Mouse (Mus musculus): ENCODE results near the gene Tm9sf4. TPM values are rescaled to one million over a fixed set of nuclear protein-coding genes. Genes with fewer than 3 reads are reported as not detected.
A peak's percentile ranks its signal among the peaks of the same experiment; 100 is the strongest.

Tm9sf4 gene
- polyA plus RNA-seq, 1 experiment = 32.9 TPM

DNA sequence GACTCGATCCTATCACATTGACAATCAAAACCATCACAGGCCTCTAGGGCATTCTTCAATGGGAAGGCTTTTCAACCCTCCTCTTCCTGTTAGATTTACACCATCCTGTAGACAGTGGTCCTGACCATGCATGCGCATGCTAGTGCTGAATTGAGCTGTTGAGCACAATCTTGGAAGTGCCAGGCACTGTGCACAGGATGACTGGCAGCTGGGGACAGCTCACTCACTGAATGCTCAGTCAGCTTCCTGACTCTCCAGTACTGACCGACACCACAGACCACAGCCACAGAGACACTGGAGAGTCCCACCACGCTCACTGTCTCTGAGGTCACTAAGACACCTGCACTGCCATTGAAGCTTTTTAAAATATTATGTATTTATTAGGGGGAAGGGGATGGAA is 54.3 kb downstream of the Tm9sf4 start:
- DNase-seq (ENCODE audit: low spot score) = no peak

DNA sequence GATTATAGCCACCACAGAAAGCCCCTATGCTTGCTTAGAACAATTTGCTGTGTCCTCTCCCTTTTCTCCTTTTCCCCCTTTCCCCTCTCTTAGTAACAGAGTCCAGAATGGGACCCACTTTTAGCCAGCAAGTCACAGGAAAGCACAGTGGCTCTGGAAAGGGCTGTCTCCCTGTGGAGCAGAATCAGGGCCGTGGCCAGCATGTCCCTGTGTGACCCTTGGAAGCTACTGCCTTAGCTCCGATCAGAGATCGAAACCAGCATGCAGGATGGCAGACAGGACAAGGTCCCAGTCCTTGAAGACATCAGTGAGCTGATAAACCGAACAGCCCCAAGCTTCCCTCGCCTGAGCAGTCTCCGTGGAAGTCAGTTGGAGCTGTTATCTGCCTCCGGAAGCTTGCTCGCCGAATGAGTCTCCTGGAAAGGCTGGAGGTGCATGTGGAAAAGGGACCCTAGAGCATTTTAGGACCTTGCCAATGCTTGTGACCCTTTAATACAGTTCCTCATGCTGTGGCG is 56.8 kb downstream of the Tm9sf4 start:
- DNase-seq (ENCODE audit: low spot score) = no peak

DNA sequence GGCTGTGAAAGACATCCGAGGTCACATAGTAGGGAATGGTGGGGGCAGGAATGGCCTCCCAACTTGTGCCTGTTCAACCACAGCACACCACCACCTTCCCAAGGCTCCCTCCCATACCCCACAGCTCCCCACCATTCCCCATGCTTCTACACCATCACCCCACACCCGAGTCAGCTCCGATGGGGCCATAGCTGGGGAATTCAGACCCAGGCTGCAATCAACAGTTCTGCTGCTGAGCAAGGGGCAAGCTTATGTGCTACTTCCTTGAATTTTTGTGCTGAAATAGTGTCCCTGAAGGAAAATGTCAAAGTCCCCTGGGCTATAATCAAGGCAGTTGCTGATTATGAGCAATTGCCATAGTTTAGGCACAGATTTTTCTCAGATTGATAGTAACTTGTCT is 57.4 kb downstream of the Tm9sf4 start:
- no peak for DNase-seq (ENCODE audit: low spot score)

DNA sequence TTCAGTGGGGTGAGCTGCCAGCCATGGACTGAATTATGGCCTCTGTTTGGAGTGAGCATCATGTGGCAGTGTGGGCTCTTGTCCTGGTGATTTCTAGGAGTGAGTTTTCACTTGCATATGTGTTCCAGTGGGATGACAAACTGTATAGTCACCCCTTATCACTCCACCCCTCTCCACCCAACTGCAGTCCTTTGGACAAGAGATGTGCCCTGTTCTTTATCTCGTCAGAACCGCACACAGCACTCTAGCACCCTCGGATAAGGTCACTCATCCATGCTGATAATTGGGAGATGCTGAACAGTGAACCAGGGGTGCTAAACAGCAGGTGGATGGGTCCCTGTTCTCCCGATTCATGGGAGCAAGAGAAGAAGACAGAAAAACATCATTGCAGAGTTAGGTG is 60.5 kb downstream of the Tm9sf4 start:
- no peak for DNase-seq (ENCODE audit: low spot score)

DNA sequence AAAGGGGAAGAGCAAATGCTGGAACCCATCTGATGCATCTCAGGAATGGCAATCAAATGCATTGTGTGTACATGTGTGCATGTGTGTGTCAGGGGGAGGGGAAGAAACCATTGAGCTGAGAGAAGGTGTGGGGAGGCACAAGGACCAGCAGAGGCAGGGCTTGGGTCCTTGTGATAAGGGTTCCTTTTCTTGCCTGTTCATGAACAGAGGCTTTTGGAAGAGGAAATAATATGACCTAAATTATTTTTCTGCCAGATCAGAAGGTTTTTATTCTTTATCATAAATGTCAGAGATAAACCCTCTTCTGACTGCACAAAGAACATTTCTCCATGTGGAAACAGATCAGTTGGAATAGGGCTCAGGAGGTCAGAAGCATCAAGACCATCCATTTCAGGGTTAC is 61.0 kb downstream of the Tm9sf4 start:
- DNase-seq (ENCODE audit: low spot score) = no peak

DNA sequence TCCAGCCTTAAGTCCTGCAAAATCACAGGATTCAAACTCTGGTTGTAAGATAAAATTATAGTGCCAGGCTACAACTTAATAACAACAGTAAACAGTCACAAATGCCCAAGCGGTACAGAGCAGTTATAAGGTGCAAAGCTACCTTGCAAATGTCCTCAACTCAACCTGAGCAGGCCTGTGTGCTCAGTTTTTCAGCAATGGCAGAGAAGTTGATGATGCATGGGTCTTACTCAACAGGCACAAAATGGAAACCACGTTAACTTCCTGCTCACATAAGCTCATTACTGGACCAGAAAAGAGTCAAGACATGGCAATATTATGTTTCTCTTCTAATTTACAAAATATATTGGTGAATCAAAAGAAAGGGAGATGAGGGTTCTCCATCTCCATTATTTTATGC is 61.5 kb downstream of the Tm9sf4 start:
- no peak for DNase-seq (ENCODE audit: low spot score)

DNA sequence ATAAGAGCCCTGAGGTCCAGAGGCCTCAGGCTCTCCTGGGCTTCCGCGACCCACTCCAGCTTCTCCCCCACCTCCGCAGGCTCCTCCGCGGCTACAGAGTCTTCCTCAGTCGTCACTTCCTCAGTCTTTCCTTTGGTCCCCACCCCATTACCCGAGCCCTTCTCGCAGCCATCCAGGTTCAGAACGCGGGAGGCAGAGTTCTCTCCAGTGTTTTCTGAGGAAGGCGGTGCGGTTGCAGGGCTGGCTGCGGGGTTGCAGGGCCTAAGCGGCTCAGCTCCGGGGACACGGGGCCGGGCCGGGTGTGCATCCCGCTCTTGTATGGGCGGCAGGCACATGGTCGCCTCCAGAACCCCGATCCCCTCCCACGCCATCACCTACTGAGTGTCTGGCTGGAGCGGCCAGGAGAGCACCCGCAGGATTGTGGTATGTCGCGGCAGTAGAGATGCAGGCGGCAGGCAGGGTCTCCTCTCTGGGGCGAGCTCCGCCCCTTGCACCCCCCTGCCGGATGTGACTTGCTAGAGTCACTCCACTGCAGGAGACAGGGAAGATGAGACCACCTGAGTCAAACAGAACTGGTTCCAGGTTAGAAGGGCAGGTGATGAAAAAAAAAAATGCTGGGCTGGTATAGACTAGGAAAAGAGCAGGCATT is 64.0 kb downstream of the Tm9sf4 start, which contains the start of gene Tspyl3:
Gene Tspyl3, minus strand, starts transcription at position 496 of the 649 bp plus-strand sequence.
- no peak for DNase-seq (ENCODE audit: low spot score)

DNA sequence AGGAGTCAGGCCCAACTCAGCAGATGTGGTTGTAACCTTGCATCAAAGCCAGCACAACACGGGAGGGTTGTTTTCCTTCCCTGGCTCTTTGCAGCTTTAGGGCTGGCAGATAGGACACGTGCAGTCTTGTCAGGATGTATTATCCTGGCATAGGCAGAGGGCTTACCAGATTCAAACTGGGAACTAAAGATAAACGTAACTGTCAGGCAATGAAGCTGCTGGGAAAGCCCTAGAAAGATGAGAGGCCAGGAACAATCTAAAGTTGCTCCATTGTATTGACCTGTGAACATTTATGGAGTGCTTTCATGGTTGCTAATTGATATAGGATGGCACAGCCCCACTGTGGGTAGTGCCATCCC is 64.5 kb downstream of the Tm9sf4 start:
- no peak for DNase-seq (ENCODE audit: low spot score)

DNA sequence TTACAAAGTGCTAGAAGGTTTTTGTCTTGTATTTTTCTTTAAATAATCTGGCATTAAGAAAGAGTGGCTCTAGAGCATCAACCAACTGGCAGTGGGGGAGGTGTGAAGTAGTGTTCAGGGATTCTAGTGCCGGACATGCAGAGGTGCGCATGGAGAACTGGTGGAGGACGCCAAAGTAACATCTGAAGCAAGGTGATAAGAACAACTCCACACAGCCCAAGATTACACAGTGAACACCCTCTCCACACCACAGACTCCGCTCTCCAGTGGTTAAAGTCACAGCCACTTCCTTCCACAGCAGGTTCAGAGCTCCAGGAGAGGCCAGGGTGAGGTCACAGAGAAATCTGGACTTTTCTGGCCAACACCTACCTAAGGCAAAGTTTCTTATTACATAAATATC is 66.9 kb downstream of the Tm9sf4 start:
- DNase-seq (ENCODE audit: low spot score) = no peak

DNA sequence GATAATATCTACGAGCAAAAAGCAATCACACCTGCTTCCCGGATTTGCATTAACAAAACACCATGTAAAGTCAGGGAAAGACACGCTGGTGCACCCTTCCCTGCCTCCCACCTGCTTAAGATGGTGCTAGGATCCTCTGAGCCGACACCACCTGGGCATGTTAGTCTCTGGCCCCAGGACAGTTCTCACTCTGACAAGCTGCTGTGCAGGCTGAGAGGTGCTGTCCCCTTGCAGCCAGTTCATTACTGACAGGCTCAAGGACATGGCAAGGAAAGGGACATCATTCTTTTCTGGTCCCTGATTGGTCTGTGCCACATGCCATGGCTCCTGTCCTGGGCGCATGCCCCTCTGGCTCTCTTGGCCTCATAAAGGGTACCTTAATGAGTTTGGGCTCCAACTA is 67.4 kb downstream of the Tm9sf4 start:
- no peak for DNase-seq (ENCODE audit: low spot score)

DNA sequence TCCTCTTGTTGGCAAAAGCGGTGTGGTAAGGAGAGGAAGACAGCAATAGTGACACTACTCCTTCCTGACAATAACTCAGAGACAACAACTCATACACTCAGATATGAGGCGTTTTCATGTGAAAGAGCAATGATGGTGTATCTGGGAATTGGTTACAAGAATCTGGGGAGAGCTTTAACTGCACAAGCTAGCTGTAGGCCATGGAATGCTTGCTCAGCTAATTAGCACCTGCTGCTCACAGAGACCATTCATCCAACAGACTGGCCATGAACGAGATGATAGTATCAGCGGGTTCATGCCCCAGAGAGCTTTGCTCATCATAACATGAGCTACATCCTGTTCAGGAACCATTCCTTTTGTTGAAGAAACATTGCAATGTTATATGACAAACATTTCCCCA is 76.1 kb downstream of the Tm9sf4 start:
- no peak for DNase-seq (ENCODE audit: low spot score)

DNA sequence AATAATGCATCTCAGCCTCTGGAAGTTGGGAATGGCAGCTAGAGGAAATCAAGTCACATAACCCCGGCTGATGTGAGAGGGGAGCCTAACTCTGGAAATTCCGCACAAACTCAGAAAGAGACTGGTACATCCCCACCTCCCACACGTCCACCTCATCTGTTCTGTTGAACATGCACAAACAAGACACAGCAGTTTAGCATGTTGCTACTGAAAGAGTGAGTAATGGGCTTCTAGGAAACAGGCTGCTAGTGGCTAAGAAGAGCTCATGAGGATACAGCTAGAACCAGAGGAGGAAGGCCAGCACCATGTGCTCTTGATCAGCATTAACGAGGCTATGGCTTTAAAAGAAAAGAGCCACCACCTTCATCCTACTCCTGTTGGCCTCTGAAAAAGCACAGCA is 76.8 kb downstream of the Tm9sf4 start:
- DNase-seq (ENCODE audit: low spot score) = no peak

DNA sequence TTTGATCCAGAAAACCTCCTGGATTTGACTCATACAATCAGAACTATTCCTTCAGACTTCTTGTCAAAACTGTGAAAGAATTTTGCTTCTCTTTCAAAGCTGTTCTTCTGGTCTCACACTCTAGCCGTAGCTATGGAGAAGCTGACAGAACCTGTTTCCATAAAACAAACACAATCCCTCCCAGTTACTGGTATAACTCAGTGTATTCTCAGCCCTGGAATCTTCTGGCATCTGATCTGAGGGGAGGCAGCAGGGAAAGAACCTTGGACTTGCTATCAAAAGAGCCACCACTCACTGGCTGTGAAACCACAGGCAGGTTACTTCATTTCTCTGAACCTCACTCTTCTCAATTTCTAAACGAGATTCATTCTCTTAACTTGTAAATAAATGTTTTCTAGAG is 77.3 kb downstream of the Tm9sf4 start:
- no peak for DNase-seq (ENCODE audit: low spot score)

DNA sequence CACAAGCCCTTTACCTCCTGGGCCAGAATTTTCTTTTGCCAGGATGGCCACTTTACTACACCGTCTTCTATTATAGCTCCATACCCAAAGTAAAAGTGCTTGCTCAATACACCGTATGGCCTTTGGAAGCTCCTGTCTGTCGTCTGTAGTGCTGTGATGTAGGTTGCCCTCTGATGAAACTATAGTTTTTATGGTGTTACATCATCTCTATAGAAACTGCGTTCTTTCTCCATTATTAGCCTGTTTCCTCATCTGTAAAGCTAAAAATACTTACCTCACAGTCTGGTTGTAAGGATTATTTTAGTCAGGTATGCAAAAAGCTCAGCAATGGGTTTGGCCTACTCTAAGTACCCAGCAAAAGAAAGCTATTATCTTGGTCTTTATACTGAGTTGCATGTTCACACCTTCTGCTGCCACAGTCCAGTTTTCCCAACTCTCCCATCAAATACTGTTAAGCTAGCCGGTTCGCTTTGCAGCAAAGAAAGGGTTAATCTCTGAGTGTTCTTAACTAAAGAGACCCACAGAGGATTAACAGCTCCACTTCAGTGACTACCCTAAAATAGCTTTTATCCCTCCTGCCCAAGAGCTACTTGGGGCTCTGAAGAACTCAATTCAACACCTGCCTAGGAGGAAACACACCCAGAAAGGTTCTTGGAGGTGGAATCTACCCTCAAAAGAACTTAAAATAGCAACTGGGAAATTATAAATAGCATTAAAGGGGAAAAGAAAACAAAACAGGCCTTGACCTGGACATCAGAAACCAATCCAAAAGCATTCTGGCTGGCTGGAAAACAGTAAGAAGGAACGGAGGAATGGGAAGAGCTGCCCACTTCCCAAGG is 78.1 kb downstream of the Tm9sf4 start:
- DNase-seq (ENCODE audit: low spot score) = no peak

DNA sequence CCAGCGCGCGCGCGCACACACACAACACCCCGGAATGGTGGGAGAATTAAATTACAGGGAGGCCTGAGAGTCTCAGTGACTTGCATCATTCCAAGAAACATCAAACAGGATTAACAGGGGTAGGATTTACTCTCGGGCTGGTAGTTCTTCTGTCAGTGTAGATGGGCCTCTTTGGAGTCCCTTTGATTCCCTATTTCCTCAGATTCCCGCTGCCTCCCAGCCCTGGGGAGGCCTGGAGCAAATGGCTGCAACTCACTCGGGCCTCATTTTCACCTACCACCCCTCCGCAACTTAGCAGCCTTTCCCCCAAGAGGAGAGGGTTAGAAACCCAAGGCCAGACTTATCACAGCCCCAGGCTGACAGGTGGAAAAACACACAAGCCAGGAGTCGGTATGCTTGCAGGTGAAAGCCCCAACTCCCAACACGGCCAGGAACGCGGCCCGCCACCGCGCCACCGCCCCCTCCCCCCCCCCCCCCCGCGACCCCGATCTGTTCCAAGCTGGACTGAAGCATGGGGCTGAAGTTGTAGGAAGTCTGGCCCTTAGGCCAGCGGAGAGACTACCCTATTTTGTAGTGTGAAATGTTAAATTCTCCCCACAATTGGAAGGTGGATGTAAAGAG is 78.9 kb downstream of the Tm9sf4 start:
- no peak for DNase-seq (ENCODE audit: low spot score)

DNA sequence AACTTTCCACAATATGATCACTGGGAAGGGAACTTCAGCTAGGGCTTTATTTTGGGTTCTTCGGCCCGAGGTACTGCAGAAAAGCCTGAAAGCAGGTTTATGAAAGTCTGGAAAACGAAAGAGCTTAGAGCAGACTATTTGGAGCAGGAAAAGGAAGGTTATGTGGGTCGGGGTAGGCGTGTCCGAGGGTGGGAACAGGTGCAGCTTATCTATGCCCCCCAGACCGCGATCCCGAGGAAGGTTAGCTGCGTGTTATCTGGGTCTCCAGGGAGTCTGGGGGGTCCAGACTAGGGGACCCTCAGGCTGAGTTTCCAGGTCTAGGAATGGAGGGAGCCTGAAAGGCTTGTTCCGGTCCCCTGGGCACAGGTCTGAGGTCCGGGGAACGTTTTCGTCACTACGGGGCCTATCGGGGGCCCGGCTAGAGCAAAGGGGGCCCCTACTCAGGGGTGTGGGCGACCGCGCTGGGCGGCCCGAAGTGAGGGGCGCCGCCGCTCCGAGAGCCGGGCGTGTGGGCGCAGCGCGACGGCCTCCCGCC is 79.7 kb downstream of the Tm9sf4 start:
- no peak for DNase-seq (ENCODE audit: low spot score)

DNA sequence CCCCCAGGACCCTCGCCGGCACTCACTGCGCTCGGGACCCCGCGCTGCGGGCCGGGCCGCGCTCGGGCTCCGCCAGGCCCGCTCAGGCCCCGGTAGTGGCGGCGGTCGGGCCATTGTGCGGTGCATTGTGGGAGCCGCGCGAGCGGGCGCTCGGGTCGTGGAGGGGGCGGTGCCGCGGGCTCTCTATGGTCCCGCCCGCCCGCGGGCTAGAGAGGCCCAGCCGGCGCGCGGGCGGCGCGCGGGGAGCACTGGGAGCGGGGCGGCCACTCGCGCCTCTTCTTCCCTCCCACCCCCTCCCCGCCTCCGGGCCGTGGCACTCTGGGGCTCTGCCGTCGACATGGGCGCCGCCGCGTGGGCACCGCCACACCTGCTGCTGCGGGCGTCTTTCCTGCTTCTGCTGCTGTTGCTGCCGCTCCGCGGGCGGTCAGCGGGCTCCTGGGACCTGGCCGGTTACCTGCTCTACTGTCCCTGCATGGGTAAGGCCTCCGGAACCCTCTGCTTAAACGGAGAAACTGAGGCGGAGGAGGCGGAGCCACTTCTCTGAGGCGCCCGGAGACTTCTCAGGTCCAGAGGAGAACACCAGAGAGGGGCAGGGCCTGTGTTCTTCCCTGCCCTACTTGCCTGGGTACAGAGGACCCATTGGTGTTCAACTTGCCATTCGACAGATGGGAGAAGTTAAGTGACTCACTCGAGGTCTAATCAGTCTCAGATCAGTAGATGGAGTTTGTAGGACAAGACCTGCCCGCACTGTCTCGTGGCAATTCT is 80.3 kb downstream of the Tm9sf4 start, which contains the start of the genes Plagl2 and Pofut1:
Gene Plagl2, minus strand, starts transcription at position 177 of the 765 bp plus-strand sequence.
Gene Pofut1, plus strand, starts transcription at position 284 of the 765 bp plus-strand sequence.
- DNase-seq (ENCODE audit: low spot score) = peak; percentile 92

DNA sequence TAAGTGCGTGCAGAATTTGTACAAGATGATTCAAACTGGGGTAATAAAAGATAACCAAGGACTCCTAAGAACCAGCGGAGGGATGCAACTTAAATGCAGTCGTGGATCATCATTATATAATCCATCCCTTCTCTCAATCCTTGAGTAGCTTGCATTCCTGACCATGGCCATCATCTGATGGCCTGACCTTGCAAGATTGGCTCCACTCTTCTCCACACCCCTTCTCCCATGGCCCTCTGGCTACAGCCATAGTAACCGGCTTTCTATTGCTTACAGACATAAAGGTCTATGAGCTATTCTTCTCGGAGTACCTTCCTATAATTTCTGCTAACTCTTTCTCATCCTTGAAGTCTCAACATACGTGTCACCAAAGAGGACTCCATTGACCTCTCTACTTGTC is 81.1 kb downstream of the Tm9sf4 start:
- no peak for DNase-seq (ENCODE audit: low spot score)

DNA sequence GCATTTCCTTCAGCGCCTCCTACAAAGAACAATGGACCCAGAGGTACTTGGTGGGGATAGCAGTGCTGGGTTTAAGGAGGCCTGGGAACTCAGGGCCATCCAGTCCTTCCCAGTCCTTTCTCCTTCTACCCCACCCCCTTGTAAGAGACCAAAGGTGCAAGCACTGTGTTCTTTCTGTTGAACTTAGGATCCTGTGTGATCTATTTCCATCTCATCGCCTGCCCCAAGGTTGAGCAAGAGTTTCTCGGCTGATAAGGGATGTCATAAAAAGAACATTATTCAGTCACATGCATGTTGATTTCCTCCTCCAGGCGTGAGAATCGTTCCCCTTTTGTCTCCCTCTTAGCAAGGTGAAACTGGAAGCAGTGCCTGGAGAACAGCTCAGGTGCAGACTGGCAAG is 88.6 kb downstream of the Tm9sf4 start:
- no peak for DNase-seq (ENCODE audit: low spot score)

DNA sequence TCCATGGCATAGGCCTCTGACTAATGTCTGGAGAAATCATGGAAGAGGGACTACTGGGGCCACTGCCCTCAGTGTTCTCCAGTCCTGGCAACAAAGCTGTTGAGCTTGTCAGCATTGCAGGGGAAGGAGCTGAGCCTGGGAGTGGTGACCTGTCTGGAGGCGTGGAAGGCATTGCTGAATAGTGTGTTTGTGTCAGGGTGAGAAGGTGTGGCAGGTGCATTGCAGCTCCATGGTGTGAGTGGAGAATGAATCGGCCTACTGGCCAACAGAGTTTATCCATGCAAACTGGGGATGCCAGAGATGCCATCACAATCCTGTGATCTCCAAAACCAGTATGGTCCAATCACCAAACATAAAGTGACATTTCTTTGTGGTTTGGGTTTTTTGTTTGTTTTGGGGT is 95.5 kb downstream of the Tm9sf4 start:
- no peak for DNase-seq (ENCODE audit: low spot score)

DNA sequence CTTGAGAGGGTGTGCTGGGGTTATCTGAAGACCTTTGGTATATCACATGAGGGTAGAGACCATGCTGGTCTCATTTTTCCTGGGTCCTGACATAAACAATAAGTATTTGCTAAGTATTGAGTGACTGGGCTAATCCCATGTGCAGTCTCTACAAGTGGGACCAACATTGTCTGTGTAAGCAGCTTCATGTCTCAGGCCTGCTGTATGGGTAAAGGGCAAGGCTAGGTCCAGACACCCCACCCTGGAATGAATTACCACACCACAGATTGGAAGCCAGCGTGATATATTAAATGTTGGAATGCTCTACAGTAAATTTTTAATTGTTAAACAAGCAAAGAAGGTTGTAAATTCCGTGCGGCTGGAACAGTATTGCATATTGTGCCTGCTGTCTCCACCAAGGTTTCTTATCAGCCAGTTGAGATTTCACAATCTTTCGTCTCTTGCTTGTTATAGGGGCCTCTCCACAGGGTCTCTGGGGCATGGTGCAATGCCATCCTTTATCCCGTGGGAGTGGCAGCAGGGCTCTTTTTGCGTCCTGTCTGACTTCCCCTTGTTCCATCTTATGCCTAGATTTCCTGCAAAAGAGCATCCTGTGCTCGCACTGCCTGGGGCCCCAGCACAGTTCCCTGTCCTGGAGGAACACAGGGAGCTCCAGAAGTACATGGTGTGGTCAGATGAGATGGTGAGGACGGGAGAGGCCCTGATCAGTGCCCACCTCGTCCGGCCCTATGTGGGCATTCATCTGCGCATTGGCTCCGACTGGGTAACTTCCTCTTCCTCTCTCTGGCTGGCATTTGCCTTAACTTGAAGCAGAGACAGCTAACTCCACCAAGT is 98.1 kb downstream of the Tm9sf4 start:
- DNase-seq (ENCODE audit: low spot score) = no peak

Measured in urinary bladder, adult 2 months (tissue).